9 mouse cellular contexts compared by ENCODE assay signal in the genomic region with DNA sequence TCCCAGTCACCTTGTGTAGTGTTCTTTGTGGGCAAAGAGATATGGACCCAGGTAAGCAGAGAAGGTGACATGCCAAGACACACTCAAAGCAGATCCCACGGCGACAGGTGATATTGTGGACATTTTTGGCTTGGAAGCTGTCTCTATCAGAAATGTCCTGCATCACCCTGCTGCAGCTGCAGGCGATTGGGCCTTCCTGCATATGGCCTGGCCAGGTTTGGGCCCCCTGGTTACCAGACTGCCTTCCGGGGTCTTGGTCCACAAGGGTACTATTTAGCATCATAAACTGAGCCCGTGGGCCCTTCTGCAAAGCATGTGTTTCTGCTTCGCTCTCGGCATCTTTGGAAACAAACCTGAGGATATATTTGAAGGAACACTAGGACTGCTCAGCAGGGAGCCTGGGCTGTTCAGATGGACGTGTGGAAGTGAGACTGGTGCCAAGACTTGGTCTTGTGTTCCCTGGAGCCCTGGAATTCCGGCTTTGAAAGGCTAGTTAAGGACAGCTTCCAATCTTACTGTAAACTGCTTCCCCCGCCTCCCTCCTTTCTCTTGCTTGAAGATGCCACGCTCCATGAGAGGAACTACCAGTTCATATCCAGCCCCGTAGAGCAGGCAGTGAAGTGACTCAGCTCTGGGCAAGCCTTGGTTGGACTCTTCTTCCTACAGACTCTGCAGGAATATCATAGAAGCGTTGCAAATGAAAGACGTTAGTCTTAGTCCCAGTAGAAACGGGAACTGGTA. TPM values are rescaled to one million over a fixed set of nuclear protein-coding genes. Genes with fewer than 3 reads are reported as not detected.
DNase-seq lines count a peak whose midpoint lies in the region; ATAC-seq and TF ChIP-seq lines count a peak whose summit lies in the region.
"Had no signal": no experiment of that assay in that cellular context is flagged by ENCODE, and none has a peak within 500 bp of the region (broad histone marks: within the 10 kb centered on the region; RNA-seq: fewer than 3 reads in every experiment).

No protein-coding gene starts in this region.

- 0 out of 2 replicates have a peak overlapping the region, but pooled peaks have one; percentile 90 for H3K4me2 ChIP-seq in lung, embryonic 15.5 days
- H3K4me2 ChIP-seq in limb, embryonic 14.5 days (replicated peaks; ENCODE audit: low read depth, low read length, severe bottlenecking) = peak overlapping the region; percentile 64
- H3K4me2 ChIP-seq: midbrain, embryonic 11.5 days had no signal

- H3K79me2 ChIP-seq in heart, adult 2 months (replicated peaks; ENCODE audit: control insufficient read depth, insufficient read depth, low read length) = no peaks in the 10 kb centered on the region; the same call in 1 of the 2 replicates

- peaks cover 10% of the 10 kb centered on the region for H3K36me3 ChIP-seq in heart, adult 2 months (ENCODE audit: control insufficient read depth, insufficient read depth, low read length)
- H3K36me3 ChIP-seq in lung, embryonic 15.5 days = peaks cover 27% of the 10 kb centered on the region
- no peaks in the 10 kb centered on the region for H3K36me3 ChIP-seq in embryonic facial prominence, embryonic 10.5 days (replicated peaks)
- H3K36me3 ChIP-seq in limb, embryonic 14.5 days (ENCODE audit: control insufficient read depth, insufficient read depth, low read length) = peaks cover 57% of the 10 kb centered on the region

- H3K9ac ChIP-seq in heart, adult 2 months (ENCODE audit: low read depth, low read length) = no peak overlapping the region
- H3K9ac ChIP-seq in lung, embryonic 15.5 days = no peak overlapping the region
- H3K9ac ChIP-seq in limb, embryonic 14.5 days (ENCODE audit: low read depth, low read length, severe bottlenecking) = no peak overlapping the region

- peaks cover 24% of the 10 kb centered on the region for H3K4me1 ChIP-seq in heart, adult 2 months (ENCODE audit: control insufficient read depth, insufficient read depth, low read length)
- H3K4me1 ChIP-seq in lung, embryonic 15.5 days = peaks cover 45% of the 10 kb centered on the region
- H3K4me1 ChIP-seq in embryonic facial prominence, embryonic 10.5 days = peaks cover 63% of the 10 kb centered on the region
- H3K4me1 ChIP-seq in limb, embryonic 14.5 days (ENCODE audit: control insufficient read depth, insufficient read depth, low read length) = peaks cover 44% of the 10 kb centered on the region

- no peak for ATAC-seq in lung, embryonic 15.5 days (ENCODE audit: borderline replicate concordance, extremely low read depth, low FRiP score, low TSS enrichment)
- ATAC-seq in limb, embryonic 14.5 days (ENCODE audit: low FRiP score, low read depth) = no peak

- H3K4me3 ChIP-seq in heart, adult 2 months = no peak overlapping the region
- H3K4me3 ChIP-seq in lung, embryonic 15.5 days = peak overlapping the region; percentile 65; the same call in 1 of the 2 replicates
- no peak overlapping the region for H3K4me3 ChIP-seq in embryonic facial prominence, embryonic 10.5 days
- peak overlapping the region; percentile 19 for H3K4me3 ChIP-seq in limb, embryonic 14.5 days (replicated peaks; ENCODE audit: low read length)

- no peak for TF ChIP-seq EP300 in heart, adult 2 months (IDR thresholded peaks at IDR 0.05; ENCODE audit: insufficient read depth, low read depth, low read length)

- peak overlapping the region; percentile 74 for H3K27ac ChIP-seq in heart, adult 2 months
- H3K27ac ChIP-seq in lung, embryonic 15.5 days = peak overlapping the region; percentile 54
- peak overlapping the region; percentile 66 for H3K27ac ChIP-seq in embryonic facial prominence, embryonic 10.5 days (replicated peaks)
- H3K27ac ChIP-seq in limb, embryonic 14.5 days (replicated peaks; ENCODE audit: low read depth, low read length) = peak overlapping the region; percentile 74

- no peaks in the 10 kb centered on the region for H3K9me3 ChIP-seq in lung, embryonic 15.5 days
- no peaks in the 10 kb centered on the region for H3K9me3 ChIP-seq in embryonic facial prominence, embryonic 10.5 days
- H3K9me3 ChIP-seq in limb, embryonic 14.5 days (ENCODE audit: control insufficient read depth, low read length) = no peaks in the 10 kb centered on the region

- intact Hi-C loops in heart, adult 2 months (cut with DNase I) = loop anchor here (1.0 to 10.0 kb wide), 4 partner anchors 37 to 390 kb away; no protein-coding TSS in a partner anchor
- intact Hi-C loops in heart, postnatal 25 days (cut with DNase I) = loop anchor here (1.0 to 5.0 kb wide), 6 partner anchors 108 to 393 kb away; no protein-coding TSS in a partner anchor

- TF ChIP-seq POLR2A in heart, adult 2 months (IDR thresholded peaks at IDR 0.05; ENCODE audit: insufficient read depth, low read depth, low read length) = no peak
- no peak for TF ChIP-seq POLR2A in limb, embryonic 14.5 days (IDR thresholded peaks at IDR 0.05; ENCODE audit: borderline replicate concordance, extremely low read depth, insufficient read depth, insufficient read length)

- H3K27me3 ChIP-seq in heart, adult 2 months (ENCODE audit: control insufficient read depth, insufficient read depth, low read length) = no peaks in the 10 kb centered on the region
- H3K27me3 ChIP-seq in lung, embryonic 15.5 days = peaks cover 4% of the 10 kb centered on the region
- peaks cover 56% of the 10 kb centered on the region for H3K27me3 ChIP-seq in embryonic facial prominence, embryonic 10.5 days (replicated peaks; ENCODE audit: low read depth, poor library complexity, severe bottlenecking)
- H3K27me3 ChIP-seq in limb, embryonic 14.5 days (ENCODE audit: control insufficient read depth, insufficient read depth, low read length) = 0 out of 2 replicates have a peak, but pooled peaks cover 5% of the 10 kb centered on the region

- TF ChIP-seq CTCF in heart, adult 2 months (IDR thresholded peaks at IDR 0.05) = no peak

- no peak for DNase-seq in heart, adult 2 months
- no peak for DNase-seq in heart, postnatal 25 days (ENCODE audit: low spot score)
- no peak for DNase-seq in lung, postnatal 4 days
- DNase-seq in embryonic facial prominence, embryonic 10.5 days (ENCODE audit: low spot score) = no peak
- peak; percentile 17 for DNase-seq in limb, embryonic 14.5 days (ENCODE audit: low spot score)
- DNase-seq in spleen, postnatal 10 days (ENCODE audit: low spot score in 2 of 2) = no peak
- no peak for DNase-seq in adrenal gland, postnatal 25 days

- WGBS in heart, adult 2 months = 46% methylated on average over 15 of the region's 15 CpGs
- 55% methylated on average over 15 of the region's 15 CpGs for WGBS in lung, embryonic 15.5 days
- WGBS in embryonic facial prominence, embryonic 10.5 days = 70% methylated on average over 15 of the region's 15 CpGs
- WGBS in limb, embryonic 14.5 days = 39% methylated on average over 15 of the region's 15 CpGs

RNA-seq across cellular contexts. Expression of a gene that starts 6.1 kb away (rescaled TPM):
- 10 to 100 TPM; 37.5 to 49.6 TPM for total RNA-seq in heart, adult 2 months (2021)
- 53.5 and 69.4 TPM in 2 replicates for polyA plus RNA-seq in heart, adult 2 months (2012; rRNA removed)
- total RNA-seq in heart, postnatal 25 days (2021) = 10 to 100 TPM; 55.9 to 63.6 TPM
- polyA plus RNA-seq in lung, embryonic 15.5 days (2015; fragmentation: Nextera tagmentation; extraction: Ambion mirVana) = 238 and 261 TPM in 2 replicates
- 30.0 and 33.5 TPM in 2 replicates for polyA plus RNA-seq in embryonic facial prominence, embryonic 10.5 days (2016; fragmentation: Nextera tagmentation; extraction: Ambion mirVana)
- polyA plus RNA-seq in limb, embryonic 14.5 days (2012; rRNA removed) = 155 and 202 TPM in 2 replicates
- 277 and 284 TPM in 2 replicates for polyA plus RNA-seq in limb, embryonic 14.5 days (2014; fragmentation: Nextera tagmentation; extraction: Ambion mirVana)
- total RNA-seq in adrenal gland, postnatal 25 days (2021) = 161 and 162 TPM in 2 replicates

Comparison
In these comparisons a context has a peak if more than half of its experiments do, and no peak if none do; other contexts are left out.
1. H3K4me3 ChIP-seq: peak in lung, embryonic 15.5 days (single experiment) and limb, embryonic 14.5 days (single experiment); none in heart, adult 2 months (single experiment) and embryonic facial prominence, embryonic 10.5 days (single experiment).
2. Peak in every context shown above with its lines, with median percentiles within 50 percentile points of each other: H3K27ac ChIP-seq.